Mouse (Mus musculus): Measurements from ENCODE around the gene Smagp.

DNA sequence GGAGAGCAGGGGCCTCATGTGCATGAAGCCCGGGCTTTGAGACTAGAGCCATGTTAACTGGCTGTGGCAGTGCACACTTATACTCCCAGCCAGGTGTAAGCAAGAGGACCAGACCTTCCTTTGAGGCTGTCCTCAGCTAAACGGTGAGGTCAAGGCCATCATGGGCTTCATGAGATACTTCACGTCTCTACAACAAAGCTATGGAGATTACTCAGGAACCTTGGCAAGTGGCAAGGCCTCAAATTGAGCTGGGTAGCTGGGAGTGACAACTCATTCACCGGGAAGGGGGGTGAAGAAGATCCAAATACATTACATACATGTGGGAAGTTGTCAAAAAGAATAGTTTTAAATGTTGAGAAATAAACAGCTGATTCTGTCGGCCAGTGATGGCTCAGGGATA, 24.1 kb upstream of the Smagp start:
- TF ChIP-seq CTCF (IDR thresholded peaks at IDR 0.05; ENCODE audit: extremely low read depth, insufficient read length, insufficient replicate concordance, low read depth, low read length) (no peak), POLR2A (IDR thresholded peaks at IDR 0.05; ENCODE audit: low read depth, low read length) (no peak)

Data from small intestine, adult 2 months (tissue).